Mouse (Mus musculus): ENCODE results near the gene Mettl8. TPM values are rescaled to one million over a fixed set of nuclear protein-coding genes. Genes with fewer than 3 reads are reported as not detected.

The Mettl8 gene
- total and polyA plus RNA-seq, 3 experiments: 25.5 to 43.4 (median 40.8) TPM

DNA sequence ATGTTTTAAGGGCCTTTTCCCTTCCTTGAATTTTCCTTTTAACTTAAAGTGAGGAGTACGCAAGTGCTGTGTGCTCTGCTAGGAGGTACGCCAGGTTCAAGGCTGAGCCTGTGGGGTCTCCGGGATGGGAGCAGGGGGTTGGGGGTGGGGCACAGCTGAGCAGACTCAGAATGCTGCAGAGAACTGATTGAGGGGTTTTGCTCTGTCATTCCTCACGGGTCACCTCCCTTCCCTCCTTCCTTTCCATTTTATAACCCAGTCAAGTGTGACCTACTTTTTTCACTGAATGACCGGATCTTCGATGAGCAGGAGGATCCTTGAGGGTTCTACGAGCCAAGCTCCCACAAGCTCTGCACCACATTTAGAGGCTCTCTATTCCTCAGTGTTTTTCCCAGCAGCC, 96.0 kb downstream of the Mettl8 start:
- DNase-seq (ENCODE audit: low spot score): no peak
- H3K9me3 ChIP-seq (replicated peaks): no peaks in the 10 kb centered on the region
- TF ChIP-seq GATA2 (IDR thresholded peaks at IDR 0.05; ENCODE audit: borderline replicate concordance, low read depth, low read length) (no peak), GATA1 (IDR thresholded peaks at IDR 0.05; ENCODE audit: borderline replicate concordance, low read length) (no peak), CTCF (IDR thresholded peaks at IDR 0.05; ENCODE audit: low read depth, low read length) (no peak), POLR2AphosphoS5 (IDR thresholded peaks at IDR 0.05; ENCODE audit: insufficient replicate concordance, low read depth, low read length) (no peak), TAL1 (conservative IDR thresholded peaks at IDR 0.05; ENCODE audit: low read depth, low read length) (no peak)
- peaks cover 5% of the 10 kb centered on the region for H3K36me3 ChIP-seq (replicated peaks)
- no peak overlapping the region for H3K4me3 ChIP-seq (ENCODE audit: low read depth, low read length)
- peaks cover 5% of the 10 kb centered on the region; the same call in 1 of the 2 replicates for H3K27me3 ChIP-seq (ENCODE audit: insufficient read depth, low read length)
- no peak for ATAC-seq (ENCODE audit: extremely low read depth, insufficient number of reproducible peaks, low FRiP score, poor library complexity, severe bottlenecking)
- 0 out of 2 replicates have a peak, but pooled peaks cover under 1% of the 10 kb centered on the region for H3K4me1 ChIP-seq (ENCODE audit: insufficient read depth, low read depth, low read length)

DNA sequence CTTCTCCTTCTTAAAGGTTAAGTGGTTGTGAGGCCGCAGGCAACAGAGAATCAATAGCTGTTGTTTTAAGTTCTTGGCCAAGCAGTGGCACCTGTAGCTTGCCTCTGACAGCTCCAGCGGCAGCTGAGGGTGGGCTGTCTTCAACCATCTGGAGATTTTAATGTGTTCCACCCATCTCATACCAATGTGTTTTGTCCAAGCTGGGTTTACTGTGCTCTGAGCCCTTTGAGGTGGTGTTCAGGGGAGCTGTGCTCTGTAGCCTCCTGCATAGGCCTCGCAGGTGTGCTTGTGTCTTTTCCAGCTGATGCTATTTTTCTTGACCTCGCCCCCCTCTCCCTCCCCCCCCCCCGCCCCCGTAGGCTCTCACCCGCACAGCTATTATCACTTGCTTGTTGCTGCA, 96.8 kb downstream of the Mettl8 start:
- Histone ChIP-seq H3K27me3 (ENCODE audit: insufficient read depth, low read length) (peaks cover 5% of the 10 kb centered on the region), H3K4me3 (ENCODE audit: low read depth, low read length) (no peak overlapping the region), H3K36me3 (replicated peaks) (no peaks in the 10 kb centered on the region), H3K4me1 (ENCODE audit: insufficient read depth, low read depth, low read length) (peaks cover 9% of the 10 kb centered on the region), H3K9me3 (replicated peaks) (no peaks in the 10 kb centered on the region)
- no peak for DNase-seq (ENCODE audit: low spot score)
- no peak for TF ChIP-seq CTCF (IDR thresholded peaks at IDR 0.05; ENCODE audit: low read depth, low read length)
- TF ChIP-seq GATA1 (IDR thresholded peaks at IDR 0.05; ENCODE audit: borderline replicate concordance, low read length): no peak
- no peak for TF ChIP-seq GATA2 (IDR thresholded peaks at IDR 0.05; ENCODE audit: borderline replicate concordance, low read depth, low read length)
- no peak for TF ChIP-seq TAL1 (conservative IDR thresholded peaks at IDR 0.05; ENCODE audit: low read depth, low read length)
- TF ChIP-seq POLR2AphosphoS5 (IDR thresholded peaks at IDR 0.05; ENCODE audit: insufficient replicate concordance, low read depth, low read length): no peak
- ATAC-seq (ENCODE audit: extremely low read depth, insufficient number of reproducible peaks, low FRiP score, poor library complexity, severe bottlenecking): no peak

DNA sequence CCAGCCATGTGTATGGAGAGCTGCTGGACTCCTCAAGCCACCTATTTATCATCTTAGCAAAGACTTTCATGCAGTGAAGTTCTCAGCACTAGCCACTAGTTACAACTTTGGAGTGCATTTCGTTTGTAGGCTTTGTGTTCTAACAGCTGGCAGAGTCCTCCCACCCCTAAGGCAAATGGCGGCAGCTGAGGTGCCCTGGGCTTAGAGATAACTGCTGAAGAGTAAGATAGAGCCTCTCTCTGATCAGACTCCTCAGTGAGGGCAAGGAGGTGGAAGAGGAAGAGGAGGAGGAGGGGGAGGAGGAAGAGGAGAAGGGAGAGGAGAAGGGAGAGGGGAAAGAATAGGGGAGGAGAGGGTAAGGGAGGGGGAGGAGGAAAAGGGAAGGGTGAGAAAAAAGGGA, 101.8 kb downstream of the Mettl8 start:
- Histone ChIP-seq H3K4me1 (ENCODE audit: insufficient read depth, low read depth, low read length) (peaks cover 11% of the 10 kb centered on the region), H3K36me3 (replicated peaks) (no peaks in the 10 kb centered on the region), H3K9me3 (replicated peaks) (no peaks in the 10 kb centered on the region), H3K27me3 (ENCODE audit: insufficient read depth, low read length) (peaks cover 15% of the 10 kb centered on the region), H3K4me3 (ENCODE audit: low read depth, low read length) (no peak overlapping the region)
- DNase-seq (ENCODE audit: low spot score): no peak
- TF ChIP-seq CTCF (IDR thresholded peaks at IDR 0.05; ENCODE audit: low read depth, low read length): no peak
- TF ChIP-seq TAL1 (conservative IDR thresholded peaks at IDR 0.05; ENCODE audit: low read depth, low read length): no peak
- no peak for TF ChIP-seq GATA2 (IDR thresholded peaks at IDR 0.05; ENCODE audit: borderline replicate concordance, low read depth, low read length)
- TF ChIP-seq GATA1 (IDR thresholded peaks at IDR 0.05; ENCODE audit: borderline replicate concordance, low read length): no peak
- TF ChIP-seq POLR2AphosphoS5 (IDR thresholded peaks at IDR 0.05; ENCODE audit: insufficient replicate concordance, low read depth, low read length): no peak
- ATAC-seq (ENCODE audit: extremely low read depth, insufficient number of reproducible peaks, low FRiP score, poor library complexity, severe bottlenecking): no peak

DNA sequence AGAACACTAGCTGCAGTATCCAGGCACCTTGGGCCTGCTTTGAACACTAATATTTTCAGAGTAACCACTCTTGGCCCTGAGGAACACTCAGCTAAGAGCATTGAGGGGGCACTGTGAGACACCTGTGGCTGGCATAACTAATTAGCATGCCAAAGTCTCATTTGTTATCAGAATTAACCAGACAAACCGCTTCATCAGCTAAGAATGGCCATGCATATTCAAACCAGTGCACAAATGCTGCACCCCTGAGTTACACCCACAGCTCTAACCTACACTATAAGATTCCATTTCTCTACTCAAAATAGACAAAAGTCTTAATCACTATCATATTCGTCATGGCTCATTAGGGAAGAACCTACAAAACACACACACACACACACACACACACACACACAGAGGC, 103.4 kb downstream of the Mettl8 start:
- peaks cover 24% of the 10 kb centered on the region for H3K27me3 ChIP-seq (ENCODE audit: insufficient read depth, low read length)
- H3K4me3 ChIP-seq (ENCODE audit: low read depth, low read length): no peak overlapping the region
- H3K36me3 ChIP-seq (replicated peaks): no peaks in the 10 kb centered on the region
- peaks cover 11% of the 10 kb centered on the region for H3K4me1 ChIP-seq (ENCODE audit: insufficient read depth, low read depth, low read length)
- TF ChIP-seq CTCF (IDR thresholded peaks at IDR 0.05; ENCODE audit: low read depth, low read length) (no peak), GATA1 (IDR thresholded peaks at IDR 0.05; ENCODE audit: borderline replicate concordance, low read length) (no peak), GATA2 (IDR thresholded peaks at IDR 0.05; ENCODE audit: borderline replicate concordance, low read depth, low read length) (no peak), TAL1 (conservative IDR thresholded peaks at IDR 0.05; ENCODE audit: low read depth, low read length) (no peak), POLR2AphosphoS5 (IDR thresholded peaks at IDR 0.05; ENCODE audit: insufficient replicate concordance, low read depth, low read length) (no peak)
- H3K9me3 ChIP-seq (replicated peaks): no peaks in the 10 kb centered on the region
- ATAC-seq (ENCODE audit: extremely low read depth, insufficient number of reproducible peaks, low FRiP score, poor library complexity, severe bottlenecking): no peak
- DNase-seq (ENCODE audit: low spot score): no peak

DNA sequence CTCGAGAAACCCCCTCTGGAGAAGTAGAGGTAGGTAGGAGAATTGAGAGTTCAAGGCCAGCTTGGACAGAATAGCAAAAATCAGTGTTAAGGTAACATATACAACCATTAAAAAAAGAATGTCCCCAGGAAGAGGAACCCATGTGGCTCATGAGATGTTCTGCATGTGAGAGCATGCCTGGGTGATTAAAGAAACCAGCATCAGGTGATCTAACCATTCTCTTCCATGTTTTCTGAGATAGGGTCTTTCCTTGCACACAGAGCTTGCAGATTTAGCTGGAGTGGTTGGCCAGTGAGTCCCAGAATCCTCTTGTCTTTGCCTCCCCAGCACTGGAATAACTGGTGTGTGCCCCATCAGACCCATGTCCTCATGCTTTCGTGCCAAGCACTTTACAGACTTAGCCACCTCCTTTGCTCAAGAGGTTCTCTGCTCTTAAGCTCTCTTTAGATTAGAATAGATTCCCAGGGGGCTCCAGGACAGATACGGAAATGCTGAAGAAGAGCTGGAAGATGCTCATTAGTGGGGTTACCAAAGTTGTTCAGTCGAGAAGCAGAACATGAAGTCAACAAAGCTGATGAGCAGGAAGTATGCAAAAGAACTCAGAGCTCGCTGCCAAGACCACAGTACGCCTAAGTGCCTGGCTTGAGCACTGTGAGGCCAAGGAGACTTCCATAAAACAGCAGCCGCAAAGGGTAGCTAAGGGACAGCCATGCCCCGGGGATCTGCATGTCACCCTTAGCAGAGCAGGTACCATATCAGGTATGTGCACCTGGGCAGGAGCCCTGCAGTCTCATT, 110.7 kb downstream of the Mettl8 start:
- Histone ChIP-seq H3K4me3 (ENCODE audit: low read depth, low read length) (no peak overlapping the region), H3K36me3 (replicated peaks) (no peaks in the 10 kb centered on the region), H3K27me3 (ENCODE audit: insufficient read depth, low read length) (peaks cover 40% of the 10 kb centered on the region), H3K4me1 (ENCODE audit: insufficient read depth, low read depth, low read length) (0 out of 2 replicates have a peak, but pooled peaks cover under 1% of the 10 kb centered on the region), H3K9me3 (replicated peaks) (no peaks in the 10 kb centered on the region)
- no peak for TF ChIP-seq CTCF (IDR thresholded peaks at IDR 0.05; ENCODE audit: low read depth, low read length)
- TF ChIP-seq GATA2 (IDR thresholded peaks at IDR 0.05; ENCODE audit: borderline replicate concordance, low read depth, low read length): no peak
- no peak for TF ChIP-seq POLR2AphosphoS5 (IDR thresholded peaks at IDR 0.05; ENCODE audit: insufficient replicate concordance, low read depth, low read length)
- TF ChIP-seq GATA1 (IDR thresholded peaks at IDR 0.05; ENCODE audit: borderline replicate concordance, low read length): no peak
- TF ChIP-seq TAL1 (conservative IDR thresholded peaks at IDR 0.05; ENCODE audit: low read depth, low read length): no peak
- ATAC-seq (ENCODE audit: extremely low read depth, insufficient number of reproducible peaks, low FRiP score, poor library complexity, severe bottlenecking) (no peak), DNase-seq (ENCODE audit: low spot score) (no peak)

DNA sequence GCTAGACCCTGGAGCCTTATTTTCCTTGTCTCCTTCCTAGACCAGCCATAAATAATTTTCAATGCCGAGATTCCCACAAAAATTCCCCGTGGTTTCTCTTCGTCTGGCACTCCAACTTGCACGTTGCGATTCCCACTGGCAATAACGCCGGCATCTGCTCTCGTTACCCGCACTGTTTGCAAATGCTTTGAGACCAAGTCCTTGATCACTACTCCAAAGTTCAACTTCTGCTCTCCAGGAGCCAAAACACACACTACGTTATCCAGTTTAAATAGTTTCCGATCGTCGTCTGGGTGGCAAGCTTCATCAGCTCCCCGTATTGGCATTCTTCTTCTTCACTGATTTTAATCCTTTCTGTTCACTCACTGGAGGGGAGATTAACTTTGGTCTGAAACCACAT, 114.6 kb downstream of the Mettl8 start:
- peaks cover 11% of the 10 kb centered on the region for H3K4me1 ChIP-seq (ENCODE audit: insufficient read depth, low read depth, low read length)
- H3K36me3 ChIP-seq (replicated peaks): no peaks in the 10 kb centered on the region
- no peaks in the 10 kb centered on the region for H3K9me3 ChIP-seq (replicated peaks)
- DNase-seq (ENCODE audit: low spot score): no peak
- ATAC-seq (ENCODE audit: extremely low read depth, insufficient number of reproducible peaks, low FRiP score, poor library complexity, severe bottlenecking): no peak
- TF ChIP-seq CTCF (IDR thresholded peaks at IDR 0.05; ENCODE audit: low read depth, low read length) (no peak), GATA2 (IDR thresholded peaks at IDR 0.05; ENCODE audit: borderline replicate concordance, low read depth, low read length) (no peak), GATA1 (IDR thresholded peaks at IDR 0.05; ENCODE audit: borderline replicate concordance, low read length) (no peak)
- H3K4me3 ChIP-seq (ENCODE audit: low read depth, low read length): no peak overlapping the region
- H3K27me3 ChIP-seq (ENCODE audit: insufficient read depth, low read length): peaks cover 33% of the 10 kb centered on the region

Data from G1E (cell line).